Mouse (Mus musculus) heart, adult 11 months (tissue): Measurements from ENCODE around the gene Tulp2.
"Not testable (repeated sequence)": the region's sequence is repeated elsewhere in the genome, so short reads cannot be mapped to it uniquely, and the experiment has no call there.

Experiments used
- DNase-seq: peaks from one replicate; pipeline ENCODE4 v3.0.0; 2022

The Tulp2 gene

GRCm38 (mm10) chr7:45522957-45523676 is 41.4 kb downstream of the Tulp2 start:
- peak; percentile 93 for DNase-seq

GRCm38 (mm10) chr7:45523678-45524170 is 42.0 kb downstream of the Tulp2 start:
- DNase-seq = peak; percentile 93

- peak; percentile 98 for DNase-seq
These were observed 43.4 kb downstream of the Tulp2 start for GRCm38 (mm10) chr7:45524841-45525621.

GRCm38 (mm10) chr7:45525809-45526473 is 44.3 kb downstream of the Tulp2 start, which contains the start of the genes Ppp1r15a and Plekha4:
Gene Ppp1r15a (minus strand): TSS chr7:45526268.
Gene Plekha4 (plus strand): TSS chr7:45526330.
- peak; percentile 100 for DNase-seq

- peak; percentile 94 for DNase-seq
These were observed 44.9 kb downstream of the Tulp2 start for GRCm38 (mm10) chr7:45526474-45527120.

- not testable (repeated sequence) for DNase-seq
These were observed 45.5 kb downstream of the Tulp2 start for GRCm38 (mm10) chr7:45527169-45527568.

GRCm38 (mm10) chr7:45529461-45529860 is 47.8 kb downstream of the Tulp2 start:
- DNase-seq = peak; percentile 97

GRCm38 (mm10) chr7:45530643-45531042 is 49.0 kb downstream of the Tulp2 start:
- peak; percentile 95 for DNase-seq

- DNase-seq = no peak
These were observed 54.0 kb downstream of the Tulp2 start for GRCm38 (mm10) chr7:45535676-45536075.

GRCm38 (mm10) chr7:45537602-45538001 is 55.9 kb downstream of the Tulp2 start:
- peak; percentile 93 for DNase-seq

- DNase-seq = peak; percentile 96
These were observed 56.7 kb downstream of the Tulp2 start for GRCm38 (mm10) chr7:45538163-45539041.

GRCm38 (mm10) chr7:45539095-45539494 is 57.4 kb downstream of the Tulp2 start:
- DNase-seq = no peak

- DNase-seq = no peak
These were observed 58.5 kb downstream of the Tulp2 start for GRCm38 (mm10) chr7:45540213-45540612.

GRCm38 (mm10) chr7:45544525-45544924 is 62.8 kb downstream of the Tulp2 start:
- DNase-seq = no peak

- DNase-seq = no peak
These were observed 68.2 kb downstream of the Tulp2 start for GRCm38 (mm10) chr7:45549641-45550436.

GRCm38 (mm10) chr7:45550821-45551511 is 69.3 kb downstream of the Tulp2 start:
- DNase-seq = no peak

GRCm38 (mm10) chr7:45551512-45551883 is 69.8 kb downstream of the Tulp2 start:
- DNase-seq = no peak

- DNase-seq = no peak
These were observed 71.8 kb downstream of the Tulp2 start for GRCm38 (mm10) chr7:45553519-45553918.

GRCm38 (mm10) chr7:45553990-45554389 is 72.3 kb downstream of the Tulp2 start:
- no peak for DNase-seq

GRCm38 (mm10) chr7:45554744-45555143 is 73.1 kb downstream of the Tulp2 start, which contains the start of gene Hsd17b14:
Gene Hsd17b14 (plus strand): TSS chr7:45554893.
- DNase-seq = no peak
